Mouse (Mus musculus) megakaryocyte progenitor cell, adult 5-6 weeks (primary cell): Measurements from ENCODE around the gene Atg5. TPM values are rescaled to one million over a fixed set of nuclear protein-coding genes. Genes with fewer than 3 reads are reported as not detected.
A peak's percentile ranks its signal among the peaks of the same experiment; 100 is the strongest.

Experiments
- ATAC-seq: replicated peaks from 2 replicates; pipeline ENCODE4 v1.8.0; 2016; ENCODE audit warnings: mild to moderate bottlenecking, moderate TSS enrichment, inconsistent platforms; ENCODE audit not compliant: poor library complexity
- total RNA-seq, 2 experiments: library from RNA; stranded (forward) in 1 of 2; stranded (reverse) in 1 of 2; fragments of 157-497, 149-512 nt in 1 of 2; fragments of 200-1000 nt in 1 of 2; gene quantifications; 2 replicates each; pipeline versions ENCODE4 v1.2.3 to v1.2.4; 2015 to 2017

Atg5 gene
- total RNA-seq, 2 experiments from 2014 or later = 27.9 to 37.4 TPM

DNA sequence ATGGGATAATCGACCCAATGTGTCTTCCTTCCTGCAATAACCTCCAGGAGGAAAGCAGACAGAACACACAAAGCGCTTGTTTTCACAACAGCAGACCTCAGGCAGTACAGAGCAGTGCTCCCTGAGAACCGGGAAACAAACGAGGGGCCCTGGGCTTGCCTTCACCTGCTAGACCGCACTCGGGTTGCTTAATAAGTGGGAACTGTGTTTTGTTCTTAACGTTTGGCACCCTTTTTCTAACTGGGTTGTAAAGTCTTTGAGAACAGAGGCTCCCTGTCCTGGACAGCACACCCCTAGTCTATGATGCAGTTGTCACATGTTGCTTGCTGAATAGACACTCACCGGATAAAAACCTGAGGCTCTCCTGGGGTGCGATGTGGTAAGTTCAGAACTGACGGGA, 115.1 kb downstream of the Atg5 start:
- no peak for ATAC-seq

DNA sequence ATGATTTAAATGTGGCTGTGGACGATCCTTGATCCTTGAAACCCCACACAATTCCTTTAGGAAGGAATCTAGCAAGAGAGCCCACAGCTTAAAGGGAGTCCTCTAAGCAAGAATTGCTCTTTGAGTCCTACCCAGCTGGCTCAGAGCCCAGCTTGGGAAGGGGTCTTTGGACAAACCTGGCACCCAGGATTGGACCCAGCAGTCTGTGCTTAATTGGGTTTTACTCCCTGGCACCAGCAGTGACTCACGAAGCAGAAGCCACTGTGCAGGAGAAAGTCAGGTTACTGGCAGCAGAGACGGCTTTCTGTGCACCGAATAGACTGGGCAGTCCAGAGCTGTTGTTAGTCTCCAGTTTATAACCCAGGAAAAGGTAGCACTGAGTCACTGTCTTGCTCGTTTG, 117.1 kb downstream of the Atg5 start:
- no peak for ATAC-seq

DNA sequence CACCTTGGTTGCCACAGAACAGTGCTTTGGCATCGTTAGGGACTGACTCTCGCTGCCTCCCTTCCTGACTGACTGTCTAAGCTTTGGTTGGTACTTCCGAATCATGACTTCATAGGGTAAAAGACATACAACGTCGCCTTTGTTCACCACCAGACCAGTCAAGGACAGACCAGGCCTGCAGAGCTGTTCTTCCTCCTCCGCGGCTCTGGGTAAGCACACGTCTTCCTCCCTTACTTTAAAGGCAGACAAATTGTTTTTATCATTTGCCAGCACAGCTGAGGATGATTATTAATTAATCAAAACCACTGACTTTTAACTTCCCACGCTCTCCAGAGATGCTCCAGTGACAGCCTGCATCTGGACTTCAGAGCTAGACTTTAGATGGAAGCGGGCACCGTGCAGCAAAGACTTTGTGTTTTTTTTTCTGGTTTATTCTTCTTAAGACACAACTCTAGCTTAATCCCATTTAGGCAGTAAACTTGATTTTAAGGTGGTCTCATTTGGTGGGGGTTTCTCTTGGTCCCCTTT, 120.6 kb downstream of the Atg5 start:
- ATAC-seq = no peak

DNA sequence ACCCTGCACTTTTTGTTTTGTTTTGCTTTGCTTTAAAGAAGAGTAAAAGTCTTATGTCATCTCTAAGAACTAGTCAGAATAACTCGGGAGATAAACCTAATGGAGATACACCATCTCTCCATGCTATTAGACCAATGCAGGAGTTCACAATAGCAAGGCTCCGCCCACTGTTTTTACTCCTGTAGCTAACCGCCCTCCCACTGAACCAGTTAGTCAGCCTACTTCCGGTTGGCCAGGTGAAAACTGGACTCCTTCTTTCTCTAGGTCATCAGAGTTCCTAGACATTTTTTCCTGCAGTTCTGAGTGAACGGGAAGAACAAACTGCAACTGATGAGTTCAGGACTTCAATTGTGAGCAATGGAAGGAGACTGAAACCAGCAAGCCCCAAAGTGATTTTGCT, 122.1 kb downstream of the Atg5 start:
- ATAC-seq = no peak

DNA sequence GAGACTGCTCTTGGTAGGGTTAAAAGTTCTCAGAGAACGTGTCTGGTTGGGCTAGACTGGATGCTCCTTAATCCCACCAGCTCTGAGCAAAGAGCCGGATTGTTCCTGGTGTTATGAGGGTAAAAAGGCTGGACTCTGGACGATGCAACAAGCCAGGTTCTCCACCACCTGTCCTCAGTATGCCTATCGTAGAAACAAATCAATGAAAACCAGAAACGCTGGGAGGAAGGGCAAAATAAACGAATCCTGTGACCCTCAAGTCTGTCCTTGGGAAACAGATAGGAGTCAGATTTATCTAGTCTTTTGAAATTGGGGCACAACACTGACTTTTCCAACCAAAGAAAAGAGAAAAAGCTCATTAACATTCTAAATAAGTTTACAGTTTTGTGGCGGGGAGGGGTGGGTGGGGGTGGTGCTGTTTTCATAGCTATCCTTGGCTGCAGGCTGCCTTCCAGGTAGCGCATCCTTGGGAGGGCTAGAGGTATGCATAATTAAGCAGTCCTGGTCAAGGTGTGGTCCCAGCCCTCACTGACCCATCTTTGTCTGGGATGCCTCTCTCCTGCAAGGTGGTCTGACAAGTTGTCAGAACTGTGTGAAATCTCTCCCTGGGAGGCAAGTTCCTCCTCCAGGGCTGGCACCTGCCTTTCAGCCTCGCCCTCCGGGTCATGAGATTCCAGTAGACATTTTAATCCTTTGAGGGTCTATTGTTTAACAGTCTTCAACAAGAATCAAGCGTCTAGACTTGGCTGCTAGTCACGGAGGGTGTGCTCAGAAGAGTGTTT, 123.5 kb downstream of the Atg5 start:
- no peak for ATAC-seq

DNA sequence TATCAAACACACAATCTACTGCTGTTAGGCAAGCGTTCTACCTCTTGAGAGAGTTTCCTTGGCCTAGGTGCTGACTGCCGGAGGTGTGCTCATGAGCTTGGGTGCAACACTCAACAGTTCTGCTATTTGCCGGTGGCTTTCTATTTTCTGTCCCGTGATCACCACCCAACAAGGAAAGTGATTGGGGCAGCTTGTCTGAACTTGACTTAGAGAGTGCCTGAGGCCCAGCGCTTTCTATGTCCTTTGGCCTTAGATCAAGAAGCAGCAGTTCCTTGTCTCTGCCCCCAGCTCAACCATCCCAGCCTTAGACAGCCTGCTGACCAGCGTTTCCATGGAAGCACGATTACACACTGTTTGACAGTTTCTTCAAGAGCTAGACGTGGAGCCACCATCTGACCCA, 124.7 kb downstream of the Atg5 start:
- no peak for ATAC-seq

DNA sequence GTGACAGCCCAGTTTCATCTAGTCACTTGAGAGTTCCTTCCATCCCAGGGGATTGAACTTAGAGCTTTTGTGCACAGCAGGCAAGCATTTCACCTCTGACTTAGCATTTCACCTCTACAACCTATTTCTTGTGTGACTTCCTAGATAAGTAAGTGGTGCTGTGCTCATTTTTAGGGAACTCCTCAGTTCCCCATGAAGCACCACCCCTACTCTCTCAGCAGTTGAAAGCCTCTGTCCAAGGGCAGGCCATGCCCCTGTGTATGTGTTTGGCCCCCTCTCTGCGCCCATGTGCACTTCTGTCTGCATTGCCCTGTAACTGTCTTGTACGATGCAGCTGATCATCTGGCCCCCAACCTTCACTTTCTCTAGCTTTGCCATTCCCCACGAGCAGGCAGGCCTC, 132.0 kb downstream of the Atg5 start:
- peak; percentile 77 for ATAC-seq

DNA sequence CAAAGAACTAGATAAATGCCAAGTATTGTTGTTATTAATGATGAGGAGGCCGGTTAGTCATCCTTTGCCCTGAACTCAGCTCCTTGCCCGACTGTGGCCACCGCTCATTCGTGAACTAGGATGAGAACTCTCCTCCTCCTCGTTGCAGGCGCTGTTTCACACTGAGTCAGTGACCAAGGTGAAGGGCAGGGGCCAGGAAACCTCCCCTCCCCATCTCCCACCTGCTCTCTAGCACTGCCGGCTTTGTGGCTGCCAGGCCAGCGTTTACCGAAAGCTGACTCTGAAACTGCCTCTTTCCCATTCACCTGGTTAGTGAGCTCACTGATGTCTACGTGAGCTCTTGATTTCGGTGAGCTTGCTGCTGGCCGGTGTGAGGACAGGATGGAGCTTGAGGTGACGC, 132.4 kb downstream of the Atg5 start:
- ATAC-seq = no peak

DNA sequence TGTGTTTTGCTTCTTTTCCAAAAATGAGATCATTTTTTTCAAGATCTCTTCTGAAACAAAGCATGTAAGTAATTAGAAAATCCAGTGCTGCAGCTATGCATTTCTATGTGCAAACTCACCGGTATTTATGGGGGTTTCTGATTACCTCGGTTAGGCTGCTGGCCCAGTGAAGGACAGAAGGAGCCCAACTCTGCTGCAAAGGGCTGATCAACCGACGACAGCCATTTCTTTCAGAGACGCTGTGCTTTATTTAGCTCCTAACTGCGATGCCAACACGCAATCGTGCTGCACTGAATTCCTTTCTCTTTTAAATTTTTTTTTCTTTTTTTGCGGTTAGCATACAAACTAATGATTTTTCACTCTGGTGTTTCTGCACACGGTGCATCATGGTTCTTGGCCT, 133.4 kb downstream of the Atg5 start:
- ATAC-seq = no peak

DNA sequence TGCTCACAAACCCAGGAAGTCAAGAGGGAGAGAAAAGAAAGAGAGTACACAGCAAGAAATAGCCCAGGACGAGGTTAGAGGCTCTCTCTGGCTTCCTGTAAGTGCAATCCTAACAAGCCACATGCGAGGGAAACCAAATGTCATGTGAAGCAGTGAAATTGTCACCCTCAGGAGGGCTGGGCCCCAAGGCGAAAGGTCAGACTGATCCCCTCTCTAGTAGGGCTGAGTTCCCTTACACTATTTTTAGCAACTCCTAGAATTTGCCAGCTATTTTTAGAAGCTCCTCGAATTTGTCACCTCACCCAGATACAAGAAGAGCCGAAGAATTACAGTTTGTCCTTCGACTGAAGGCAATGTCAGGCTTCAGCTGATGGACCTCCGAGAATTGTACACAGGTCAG, 135.3 kb downstream of the Atg5 start:
- no peak for ATAC-seq

DNA sequence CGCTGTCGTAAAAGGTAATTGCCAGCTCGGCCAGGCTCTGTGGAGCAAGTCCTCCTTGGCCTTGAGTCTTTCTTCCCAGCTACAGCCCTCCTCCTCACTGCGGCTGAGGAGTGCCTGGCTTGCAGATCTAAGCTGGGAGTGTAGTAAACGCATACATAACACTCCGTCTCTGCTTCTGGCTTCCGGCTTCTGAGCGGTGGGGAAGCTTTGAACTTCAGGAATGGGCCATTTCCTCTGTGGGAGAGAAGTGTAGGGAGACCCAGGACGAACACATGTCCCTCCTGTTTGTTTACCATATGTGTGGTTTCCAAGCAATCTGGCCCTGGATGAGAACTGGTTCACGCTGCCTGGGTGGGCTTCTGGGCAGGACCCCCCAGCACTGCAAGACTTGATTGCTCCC, 140.9 kb downstream of the Atg5 start:
- no peak for ATAC-seq

DNA sequence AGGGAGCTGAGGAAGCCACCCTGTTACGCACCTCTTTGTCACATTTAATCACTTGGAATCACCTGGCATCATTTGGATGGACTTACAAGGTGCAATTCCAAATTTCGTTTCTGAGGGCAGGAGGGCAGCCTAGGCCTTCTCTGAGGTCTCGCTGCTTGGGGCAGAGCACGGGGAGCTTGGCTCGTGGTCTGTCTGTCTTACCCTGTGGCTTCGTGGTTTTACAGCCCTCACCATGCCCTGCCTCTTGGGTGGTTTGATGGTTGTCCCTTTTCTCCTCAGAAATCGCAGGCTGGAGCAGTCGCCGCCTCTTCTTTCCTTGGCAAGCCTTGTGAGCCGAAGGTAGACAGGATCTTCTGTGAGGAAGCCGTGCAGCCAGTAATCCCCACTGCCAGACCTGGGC, 141.8 kb downstream of the Atg5 start:
- ATAC-seq = peak; percentile 66

Other genes with a start within 250 kb of the Atg5 start
- gene Crybg1, start 119.5 kb upstream of the Atg5 start, total RNA-seq (2015) = 0.42 and 0.90 TPM in 2 replicates
- gene Crybg1, start 119.5 kb upstream of the Atg5 start, total RNA-seq (2017) = 0.41 and 0.46 TPM in 2 replicates